Mouse (Mus musculus) CH12.LX (cell line): ENCODE results near the gene Slc22a17.

Experiments
- CHD1 ChIP-seq: IDR thresholded peaks from 2 replicates; pipeline ENCODE4 v1.6.1; 2012; ENCODE audit warnings: low read depth, low read length, improper control_type of control experiment, inconsistent platforms
- CHD2 ChIP-seq: IDR thresholded peaks from 2 replicates; pipeline ENCODE4 v1.6.1; 2011; ENCODE audit warnings: low read length, improper control_type of control experiment
- CTCF ChIP-seq, 2 experiments: IDR thresholded peaks in 1 of 2; conservative IDR thresholded peaks in 1 of 2; 2 replicates each; pipeline ENCODE4 v1.5.1; 2011 to 2012; ENCODE audit warnings: low read depth in 2 of 2, low read length in 2 of 2, improper control_type of control experiment in 1 of 2, inconsistent platforms in 1 of 2, mild to moderate bottlenecking in 1 of 2, moderate library complexity in 1 of 2
- EP300 ChIP-seq: IDR thresholded peaks from 2 replicates; pipeline ENCODE4 v1.6.1; 2011; ENCODE audit warnings: low read length, improper control_type of control experiment
- MAFK ChIP-seq: IDR thresholded peaks from 2 replicates; pipeline ENCODE4 v1.6.1; 2011; ENCODE audit warnings: low read length, improper control_type of control experiment; ENCODE audit not compliant: insufficient replicate concordance

DNA sequence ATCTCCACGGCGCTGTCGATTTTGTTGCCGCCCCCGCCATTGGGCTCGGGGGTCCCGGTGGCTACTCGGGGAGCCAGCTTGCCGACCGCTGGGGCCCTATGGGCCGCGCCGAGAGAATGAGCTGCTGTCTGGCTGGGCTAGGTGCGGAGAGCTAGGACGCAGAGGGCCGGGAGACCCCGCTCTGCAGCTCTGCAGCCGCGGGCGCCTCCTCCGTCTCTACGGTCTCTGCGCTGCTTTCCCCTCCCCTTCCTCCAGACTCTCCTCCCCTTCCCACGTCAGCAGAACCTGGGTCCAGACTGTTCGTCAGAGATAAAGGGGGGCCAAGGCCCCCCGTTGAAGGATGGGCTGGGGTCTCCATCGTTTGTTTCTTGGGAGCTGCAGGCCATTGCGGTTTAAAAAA is at the start of gene Slc22a17:
- TF ChIP-seq CTCF (conservative IDR thresholded peaks at IDR 0.05 in 1 of 2, IDR thresholded peaks at IDR 0.05 in 1 of 2; ENCODE audit: low read depth in 2 of 2, low read length in 2 of 2): no peak
- no peak for TF ChIP-seq CHD1
- TF ChIP-seq MAFK: no peak
- TF ChIP-seq CHD2: no peak
- no peak for TF ChIP-seq EP300
